Mouse (Mus musculus) forebrain, postnatal 0 days (tissue): ENCODE data around the gene Sik3. TPM values are rescaled to one million over a fixed set of nuclear protein-coding genes. Genes with fewer than 3 reads are reported as not detected.
A peak's percentile ranks its signal among the peaks of the same experiment; 100 is the strongest.

Experiments used
- ATAC-seq: fragments of 200-750 bp; cut with Nextera tagmentation; 2 replicates; pipeline ENCODE4 v1.8.0; 2017; ENCODE audit warnings: mild to moderate bottlenecking, moderate library complexity
- DNase-seq: peaks from one replicate; pipeline ENCODE4 v3.0.0-alpha.2; 2015
- H3K27ac ChIP-seq: fragments of 300-500 bp; sonication (generic); 2 replicates; pipeline ENCODE4 v1.5.1; 2014; ENCODE audit warnings: low read depth, mild to moderate bottlenecking, antibody characterized with exemption, low read length, moderate library complexity, mixed read lengths
- H3K27me3 ChIP-seq: fragments of 300-500 bp; sonication (generic); 2 replicates; pipeline ENCODE4 v1.6.1; 2014; ENCODE audit warnings: mild to moderate bottlenecking, low read length, mixed read lengths; ENCODE audit not compliant: insufficient read depth
- H3K36me3 ChIP-seq: fragments of 300-500 bp; sonication (generic); 2 replicates; pipeline ENCODE4 v1.6.1; 2014; ENCODE audit warnings: mild to moderate bottlenecking, moderate library complexity; ENCODE audit not compliant: insufficient read depth
- H3K4me1 ChIP-seq: fragments of 300-500 bp; sonication (generic); 2 replicates; pipeline ENCODE4 v1.6.1; 2014; ENCODE audit warnings: antibody characterized with exemption; ENCODE audit not compliant: insufficient read depth
- H3K4me2 ChIP-seq: fragments of 300-500 bp; sonication (generic); 2 replicates; pipeline ENCODE4 v1.6.1; 2014; ENCODE audit warnings: low read depth, mild to moderate bottlenecking, moderate library complexity
- H3K4me3 ChIP-seq: fragments of 300-500 bp; sonication (generic); 2 replicates; pipeline ENCODE4 v1.5.1; 2014; ENCODE audit warnings: low read depth, low read length, mixed read lengths
- H3K9ac ChIP-seq: fragments of 300-500 bp; sonication (generic); 2 replicates; pipeline ENCODE4 v1.6.1; 2014; ENCODE audit warnings: mild to moderate bottlenecking
- H3K9me3 ChIP-seq: fragments of 300-500 bp; sonication (generic); 2 replicates; pipeline ENCODE4 v1.6.1; 2016; ENCODE audit warnings: low read length
- CTCF ChIP-seq: sonication (generic); IDR thresholded peaks from 2 replicates; pipeline ENCODE4 v1.5.1; 2016; ENCODE audit warnings: antibody characterized with exemption, control low read depth, low read depth
- WGBS: fragments of 180-500 bp; shearing (Covaris S2); extraction: QIAGEN DNeasy Blood & Tissue Kit; methylation state at CpG from one replicate; pipeline ENCODE4 v1.1.7; 2014; 5-methylcytosine and 5-hydroxymethylcytosine counted together
- polyA plus RNA-seq: library from polyadenylated mRNA; unstranded; fragments of >200 nt; fragmentation: Nextera tagmentation; extraction: Ambion mirVana; gene quantifications from 2 replicates; pipeline ENCODE4 v1.2.1, GENCODE M21; 2015
- total RNA-seq: library from RNA; depleted of rRNA; stranded (reverse); fragments of >200 nt; gene quantifications from 2 replicates; pipeline ENCODE4 v1.2.3, GENCODE M21; 2014

The Sik3 gene
- total and polyA plus RNA-seq, 2 experiments from 2014 or later: 9.3 to 27.9 TPM

DNA sequence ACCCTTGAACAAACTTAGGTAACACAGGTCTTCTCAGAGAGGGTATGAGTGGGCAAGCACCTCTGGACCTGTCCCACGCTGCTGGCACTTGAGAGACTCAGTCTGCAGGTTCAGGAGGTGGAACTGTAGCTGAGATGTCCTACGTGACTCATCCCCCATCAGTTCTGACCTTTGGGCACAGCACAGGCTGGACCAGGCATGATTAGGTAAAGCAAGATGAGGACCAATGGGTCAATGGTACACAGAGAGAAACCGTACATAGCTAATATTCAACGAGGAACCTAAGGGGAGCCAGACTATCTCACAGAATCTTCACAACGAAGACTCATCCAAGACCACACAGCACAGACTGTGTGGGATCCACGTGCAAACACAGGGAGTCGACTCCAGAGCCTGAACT, 226.2 kb downstream of the Sik3 start:
- Histone ChIP-seq H3K27me3 (no peaks in the 10 kb centered on the region), H3K4me2 (no peak overlapping the region), H3K9me3 (no peaks in the 10 kb centered on the region), H3K36me3 (no peaks in the 10 kb centered on the region), H3K4me3 (no peak overlapping the region), H3K9ac (no peak overlapping the region), H3K27ac (no peak overlapping the region), H3K4me1 (no peaks in the 10 kb centered on the region)
- no peak for TF ChIP-seq CTCF
- 90% methylated on average over 7 of the region's 7 CpGs for WGBS
- DNase-seq (no peak), ATAC-seq (no peak)

DNA sequence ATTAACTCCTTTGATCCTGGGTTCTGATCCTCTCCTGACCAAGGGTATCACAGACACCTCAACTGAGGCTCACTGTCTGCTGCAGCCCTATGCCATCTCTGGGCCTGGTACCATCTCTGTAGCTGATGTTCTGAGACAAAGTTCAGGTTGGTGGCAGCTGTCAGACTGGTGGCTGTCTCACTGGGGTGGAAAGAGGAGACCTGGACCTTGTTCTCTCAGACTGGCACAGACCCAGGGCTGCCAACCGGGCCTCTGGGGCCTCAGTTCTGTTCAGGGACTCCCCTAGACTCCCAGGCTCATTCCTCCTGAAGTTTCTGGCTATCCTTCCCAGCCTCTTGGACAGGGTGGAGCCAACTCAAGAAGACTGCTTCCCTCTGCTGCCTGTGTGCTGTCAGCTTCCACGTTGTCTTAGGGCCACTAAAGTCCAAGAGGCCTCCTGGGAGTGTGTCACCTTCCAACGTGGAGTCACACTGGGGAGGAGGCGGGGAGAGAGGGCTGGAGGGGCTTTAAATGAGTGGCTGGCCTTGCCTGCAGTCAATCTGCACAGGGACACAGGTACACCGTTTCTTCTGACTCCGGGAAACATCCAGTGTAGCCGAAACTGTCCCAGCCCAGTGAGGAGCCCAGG, 228.0 kb downstream of the Sik3 start, which contains the start of gene Apoa4:
Gene Apoa4 (plus strand): TSS at position 171 of the 628 bp plus-strand sequence.
- 68% methylated on average over 7 of the region's 7 CpGs for WGBS

DNA sequence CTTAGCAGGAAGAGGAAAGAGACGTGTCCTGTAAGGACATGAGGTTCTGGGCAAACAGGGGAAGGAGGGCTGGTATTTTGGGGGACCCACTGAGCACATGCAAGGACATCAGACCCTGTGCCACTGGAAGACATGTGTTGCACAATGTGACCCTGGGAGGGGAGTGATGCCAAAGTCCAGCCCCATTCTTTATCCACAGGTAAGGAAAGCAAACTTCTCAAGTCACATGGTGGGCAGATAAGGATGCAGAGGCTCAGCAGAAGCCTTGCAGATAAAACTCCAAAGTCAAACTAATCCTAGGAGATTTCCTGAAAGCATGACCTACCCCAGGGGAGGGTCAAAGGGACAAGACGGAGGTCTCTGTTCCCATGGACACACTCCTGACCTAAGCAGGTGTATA, 229.2 kb downstream of the Sik3 start:
- H3K9me3 ChIP-seq: no peaks in the 10 kb centered on the region
- no peaks in the 10 kb centered on the region for H3K4me1 ChIP-seq
- no peak overlapping the region for H3K27ac ChIP-seq
- 77% methylated on average over 2 of the region's 2 CpGs for WGBS
- H3K36me3 ChIP-seq: no peaks in the 10 kb centered on the region
- H3K27me3 ChIP-seq: no peaks in the 10 kb centered on the region
- no peak overlapping the region for H3K4me2 ChIP-seq
- no peak for DNase-seq
- no peak overlapping the region for H3K4me3 ChIP-seq
- H3K9ac ChIP-seq: no peak overlapping the region
- no peak for TF ChIP-seq CTCF
- ATAC-seq: no peak

More for the DNA sequence above, 228.0 kb downstream of the Sik3 start, which contains the start of gene Apoa4:
- no peak within 1 kb of the TSS for H3K4me3 ChIP-seq
- no peak for DNase-seq
- no peak within 1 kb of the TSS for H3K27ac ChIP-seq
- no peaks in the 10 kb centered on the region for H3K4me1 ChIP-seq
- no peak within 1 kb of the TSS for H3K4me2 ChIP-seq
- ATAC-seq: no peak
- no peak within 1 kb of the TSS for H3K9ac ChIP-seq
- no peak for TF ChIP-seq CTCF
- no peaks in the 10 kb centered on the region for H3K9me3 ChIP-seq
- H3K36me3 ChIP-seq: no peaks in the 10 kb centered on the region
- no peaks in the 10 kb centered on the region for H3K27me3 ChIP-seq

DNA sequence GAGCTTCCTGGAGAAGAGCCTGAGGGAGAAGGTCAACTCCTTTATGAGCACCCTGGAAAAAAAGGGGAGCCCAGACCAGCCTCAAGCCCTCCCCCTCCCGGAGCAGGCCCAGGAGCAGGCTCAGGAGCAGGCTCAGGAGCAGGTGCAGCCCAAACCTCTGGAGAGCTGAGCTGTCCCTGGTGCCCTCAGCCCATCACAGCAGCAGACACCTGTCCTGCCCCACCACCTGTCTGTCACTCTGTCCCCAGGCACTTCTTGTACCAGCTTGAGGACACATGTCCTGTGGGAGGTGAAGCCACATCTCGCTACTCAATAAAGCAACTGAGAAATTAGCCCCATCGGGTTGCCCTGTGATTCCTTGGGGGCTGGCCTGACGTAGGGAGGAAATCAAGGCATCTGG, 230.5 kb downstream of the Sik3 start:
- Histone ChIP-seq H3K4me1 (no peaks in the 10 kb centered on the region), H3K36me3 (no peaks in the 10 kb centered on the region), H3K27ac (no peak overlapping the region), H3K9ac (no peak overlapping the region), H3K27me3 (no peaks in the 10 kb centered on the region), H3K9me3 (no peaks in the 10 kb centered on the region), H3K4me3 (no peak overlapping the region), H3K4me2 (no peak overlapping the region)
- ATAC-seq: no peak
- TF ChIP-seq CTCF: no peak
- WGBS: 72% methylated on average over 4 of the region's 4 CpGs
- DNase-seq: no peak

DNA sequence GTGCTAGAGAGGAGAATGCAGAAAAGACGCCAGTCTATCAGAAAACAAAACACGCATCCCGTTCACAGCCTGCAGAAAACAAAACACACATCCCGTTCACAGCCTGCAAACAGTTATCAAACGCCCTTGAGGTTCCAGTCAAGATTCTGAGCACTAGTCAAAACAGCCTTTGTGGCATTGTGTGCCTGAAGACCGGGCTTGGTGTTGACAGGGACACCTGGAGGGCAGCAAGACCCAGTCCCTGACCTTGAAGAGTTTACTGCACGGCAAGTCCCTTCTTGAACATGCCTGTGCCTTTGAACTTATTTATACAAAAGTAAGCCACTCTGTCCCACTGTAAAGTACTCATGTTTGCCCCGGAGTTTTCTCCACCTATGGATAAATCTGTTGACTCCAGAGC, 231.0 kb downstream of the Sik3 start:
- 40% methylated on average over 8 of the region's 8 CpGs for WGBS
- H3K9ac ChIP-seq: no peak overlapping the region
- H3K9me3 ChIP-seq: no peaks in the 10 kb centered on the region
- H3K27ac ChIP-seq: no peak overlapping the region
- H3K36me3 ChIP-seq: no peaks in the 10 kb centered on the region
- DNase-seq (no peak), ATAC-seq (no peak)
- H3K4me2 ChIP-seq: no peak overlapping the region
- H3K4me1 ChIP-seq: no peaks in the 10 kb centered on the region
- H3K4me3 ChIP-seq: no peak overlapping the region
- H3K27me3 ChIP-seq: no peaks in the 10 kb centered on the region
- TF ChIP-seq CTCF: no peak

DNA sequence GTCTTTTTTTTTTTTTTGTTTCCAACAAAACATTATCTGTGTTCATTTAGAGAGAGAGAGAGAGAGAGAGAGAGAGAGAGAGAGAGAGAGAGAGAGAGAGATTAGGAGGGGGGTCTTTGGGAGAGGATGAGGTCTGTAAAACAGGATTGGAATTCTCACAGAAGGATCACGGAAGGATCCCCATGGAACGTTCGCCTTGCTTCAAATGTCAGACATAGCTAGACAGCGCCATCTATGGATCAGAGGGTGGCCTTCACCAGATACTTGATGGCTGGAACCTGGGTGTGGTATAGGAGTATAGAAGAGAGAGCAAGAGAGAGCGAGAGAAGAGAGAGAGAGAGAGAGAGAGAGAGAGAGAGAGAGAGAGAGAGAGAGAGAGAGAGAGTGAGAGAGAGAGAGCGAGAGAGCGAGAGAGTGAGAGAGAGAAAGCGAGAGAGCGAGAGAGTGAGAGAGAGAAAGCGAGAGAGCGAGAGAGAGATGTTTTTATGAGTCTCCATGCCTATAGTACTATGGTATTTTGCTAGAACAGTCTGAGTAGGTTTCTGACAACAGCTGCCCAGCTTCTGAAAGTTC, 234.2 kb downstream of the Sik3 start:
- Histone ChIP-seq H3K4me1 (no peaks in the 10 kb centered on the region), H3K27me3 (no peaks in the 10 kb centered on the region), H3K9ac (no peak overlapping the region), H3K27ac (no peak overlapping the region), H3K9me3 (no peaks in the 10 kb centered on the region), H3K4me3 (no peak overlapping the region), H3K36me3 (no peaks in the 10 kb centered on the region), H3K4me2 (no peak overlapping the region)
- DNase-seq (peak; percentile 89), ATAC-seq (peak; percentile 95)
- 25% methylated on average over 11 of the region's 11 CpGs for WGBS
- peak; percentile 90 for TF ChIP-seq CTCF

DNA sequence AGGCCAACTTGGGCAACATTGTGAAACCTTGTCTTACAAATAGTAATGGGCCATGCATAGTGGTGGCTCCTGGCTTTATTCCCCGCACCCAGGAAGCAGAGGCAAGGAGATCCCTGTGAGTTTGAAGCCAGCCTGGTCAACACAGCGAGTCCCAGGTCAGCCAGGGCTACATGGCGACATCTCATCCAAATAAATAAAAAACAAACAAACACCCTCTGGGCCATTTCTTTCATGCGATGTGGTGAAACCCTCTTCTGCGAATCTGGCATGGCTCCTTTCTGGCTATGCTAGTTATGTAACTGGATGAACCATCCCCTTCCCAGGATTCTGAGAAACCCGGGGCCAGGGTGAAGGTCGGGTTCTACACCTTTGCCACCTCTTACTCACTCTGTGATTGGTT, 243.6 kb downstream of the Sik3 start:
- H3K9me3 ChIP-seq: no peaks in the 10 kb centered on the region
- no peak overlapping the region for H3K4me2 ChIP-seq
- no peaks in the 10 kb centered on the region for H3K4me1 ChIP-seq
- no peaks in the 10 kb centered on the region for H3K27me3 ChIP-seq
- no peak overlapping the region for H3K4me3 ChIP-seq
- 91% methylated on average over 7 of the region's 7 CpGs for WGBS
- H3K36me3 ChIP-seq: no peaks in the 10 kb centered on the region
- H3K9ac ChIP-seq: no peak overlapping the region
- TF ChIP-seq CTCF: no peak
- ATAC-seq (no peak), DNase-seq (no peak)
- no peak overlapping the region for H3K27ac ChIP-seq
